Mouse (Mus musculus) olfactory bulb, adult 2 months (tissue): ENCODE results near the gene Luc7l3.

ENCODE experiments used
- CTCF ChIP-seq: fragments of 200-500 bp; IDR thresholded peaks from 2 replicates; pipeline ENCODE4 v1.5.1; 2012; ENCODE audit warnings: low read depth, mild to moderate bottlenecking, low read length, moderate library complexity; ENCODE audit not compliant: insufficient read depth
- POLR2A ChIP-seq: fragments of 200-500 bp; IDR thresholded peaks from 2 replicates; pipeline ENCODE4 v1.6.1; 2012; ENCODE audit warnings: mild to moderate bottlenecking, low read depth, low read length, moderate library complexity; ENCODE audit not compliant: insufficient read depth

- TF ChIP-seq POLR2A = no peak
- TF ChIP-seq CTCF = no peak
Measured at GRCm38 (mm10) chr11:94330211-94330610, 8.4 kb upstream of the Luc7l3 start.
